Mouse (Mus musculus): Measurements from ENCODE around the gene Olfr566. TPM values are rescaled to one million over a fixed set of nuclear protein-coding genes. Genes with fewer than 3 reads are reported as not detected.

The Olfr566 gene
- total RNA-seq (2023): not detected

DNA sequence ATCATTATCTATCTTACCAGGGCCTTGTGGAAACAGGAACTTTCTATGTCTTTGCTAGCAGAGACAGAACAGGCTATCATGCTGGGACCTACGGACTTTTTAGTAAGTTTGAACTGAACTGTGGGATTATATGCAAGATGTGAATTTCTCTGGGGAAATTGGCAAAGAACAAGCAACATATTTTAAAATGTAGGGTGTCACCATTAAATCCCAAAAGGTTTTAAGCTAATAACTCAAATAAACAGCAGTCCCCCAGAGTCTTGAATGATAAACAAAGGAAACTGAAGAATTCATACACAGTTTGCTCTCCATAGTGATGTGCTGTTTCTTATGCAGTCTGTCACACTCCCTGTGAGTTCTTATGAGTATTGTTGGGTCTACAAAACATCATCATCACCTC, at the start of gene Olfr566:
Gene Olfr566 (minus strand): TSS at position 101 of the 400 bp plus-strand sequence.

DNA sequence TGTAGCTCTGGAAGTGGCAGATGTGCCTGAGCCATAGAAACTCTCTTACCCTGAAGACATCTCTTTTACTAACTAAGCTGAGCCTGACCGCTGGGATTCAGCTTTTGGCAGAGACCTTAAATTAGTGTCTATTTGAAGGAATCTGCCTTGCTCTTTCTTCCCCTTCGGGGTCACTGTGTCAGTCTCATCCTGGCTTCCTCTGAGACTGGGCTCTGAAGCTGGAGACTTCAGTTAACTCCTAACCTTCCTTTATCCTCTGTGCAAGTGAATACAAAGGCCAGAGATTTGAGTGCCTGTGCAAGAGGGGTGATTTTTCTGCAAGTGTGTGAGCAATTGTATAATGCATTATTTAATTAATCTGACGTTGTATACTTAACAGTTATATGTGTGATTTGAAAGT, 32.2 kb upstream of the Olfr566 start, which contains the start of gene Olfr569:
Gene Olfr569 (minus strand): TSS at position 101 of the 400 bp plus-strand sequence.

DNA sequence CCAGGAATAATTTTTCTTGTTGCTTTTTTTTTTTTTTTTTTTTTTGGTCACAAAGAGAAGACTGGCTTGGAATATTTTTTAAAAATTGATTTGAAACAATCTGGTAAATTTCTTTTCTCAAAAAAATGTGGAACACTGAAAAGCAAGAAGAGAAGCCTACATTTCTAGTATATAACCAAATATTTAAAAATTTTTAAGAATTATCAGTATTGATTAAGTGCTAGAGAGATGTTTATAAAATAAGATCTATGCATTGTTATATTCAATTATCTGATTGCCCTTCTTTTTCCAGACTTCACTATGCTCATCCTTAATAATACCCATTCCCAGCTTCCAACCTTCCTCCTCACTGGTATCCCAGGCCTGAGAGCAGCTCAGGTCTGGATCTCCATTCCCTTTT, 18.3 kb upstream of the Olfr566 start, which contains the start of gene Olfr568:
Gene Olfr568 (plus strand): TSS at position 301 of the 400 bp plus-strand sequence.

Other genes with a start within 250 kb of the Olfr566 start
- not detected for gene Olfr553, start 240.5 kb downstream of the Olfr566 start, total RNA-seq (2023)
- not detected for gene Olfr554, start 220.3 kb downstream of the Olfr566 start, total RNA-seq (2023)
- not detected for gene Olfr555, start 199.9 kb downstream of the Olfr566 start, total RNA-seq (2023)
- gene Olfr556, start 193.9 kb downstream of the Olfr566 start, total RNA-seq (2023): not detected
- 10 to 100 TPM; 12.1 to 15.4 TPM for gene Trim68, start 171.4 kb downstream of the Olfr566 start, total RNA-seq (2023)
- not detected for gene Olfr557, start 162.9 kb downstream of the Olfr566 start, total RNA-seq (2023)
- gene Olfr558, start 156.6 kb downstream of the Olfr566 start, total RNA-seq (2023): not detected
- not detected for gene Olfr33, start 139.7 kb downstream of the Olfr566 start, total RNA-seq (2023)
- not detected for gene Olfr559, start 131.3 kb downstream of the Olfr566 start, total RNA-seq (2023)
- not detected for gene Olfr560, start 99.4 kb downstream of the Olfr566 start, total RNA-seq (2023)
- gene Olfr78, start 99.3 kb downstream of the Olfr566 start, total RNA-seq (2023): not detected
- not detected for gene Olfr561, start 87.5 kb downstream of the Olfr566 start, total RNA-seq (2023)
- gene Olfr564, start 55.3 kb downstream of the Olfr566 start, total RNA-seq (2023): not detected
- gene Olfr568, start 18.4 kb upstream of the Olfr566 start, total RNA-seq (2023): not detected
- not detected for gene Olfr569, start 32.1 kb upstream of the Olfr566 start, total RNA-seq (2023)
- gene Olfr570, start 35.8 kb upstream of the Olfr566 start, total RNA-seq (2023): not detected
- under 1 TPM; 0.12 to 0.17 TPM for gene Olfr571, start 58.8 kb upstream of the Olfr566 start, total RNA-seq (2023)
- not detected for gene Olfr572, start 65.6 kb upstream of the Olfr566 start, total RNA-seq (2023)
- gene Olfr573-ps1, start 83.8 kb upstream of the Olfr566 start, total RNA-seq (2023): not detected
- not detected for gene Olfr574, start 89.7 kb upstream of the Olfr566 start, total RNA-seq (2023)
- not detected for gene Olfr575, start 100.0 kb upstream of the Olfr566 start, total RNA-seq (2023)
- not detected for gene Olfr576, start 103.9 kb upstream of the Olfr566 start, total RNA-seq (2023)
- gene Olfr577, start 117.2 kb upstream of the Olfr566 start, total RNA-seq (2023): not detected
- gene Olfr578, start 130.6 kb upstream of the Olfr566 start, total RNA-seq (2023): not detected
- not detected for gene Olfr582, start 179.3 kb upstream of the Olfr566 start, total RNA-seq (2023)
- not detected for gene Olfr583, start 192.5 kb upstream of the Olfr566 start, total RNA-seq (2023)
- gene Olfr584, start 223.1 kb upstream of the Olfr566 start, total RNA-seq (2023): not detected
- not detected for gene Olfr585, start 239.0 kb upstream of the Olfr566 start, total RNA-seq (2023)